Mouse (Mus musculus) heart, embryonic 16.5 days (tissue): ENCODE results near the gene Ldhal6b. TPM values are rescaled to one million over a fixed set of nuclear protein-coding genes. Genes with fewer than 3 reads are reported as not detected.
"Not testable (repeated sequence)": the region's sequence is repeated elsewhere in the genome, so short reads cannot be mapped to it uniquely, and the experiment has no call there.

Source experiments
- ATAC-seq: fragments of 200-750 bp; cut with Nextera tagmentation; replicated peaks from 2 replicates; pipeline ENCODE4 v1.8.0; 2017; ENCODE audit warnings: moderate number of reproducible peaks; ENCODE audit not compliant: insufficient read depth, low FRiP score; ENCODE audit errors: extremely low read depth
- H3K27ac ChIP-seq: fragments of 300-500 bp; sonication (generic); 2 replicates; pipeline ENCODE4 v1.5.1; 2014; ENCODE audit warnings: mild to moderate bottlenecking, low read length, control low read depth, moderate library complexity
- H3K27me3 ChIP-seq: fragments of 300-500 bp; sonication (generic); 2 replicates; pipeline ENCODE4 v1.6.1; 2014; ENCODE audit warnings: low read length, mixed read lengths; ENCODE audit not compliant: control insufficient read depth, insufficient read depth
- H3K36me3 ChIP-seq: fragments of 300-500 bp; sonication (generic); 2 replicates; pipeline ENCODE4 v1.6.1; 2014; ENCODE audit not compliant: control insufficient read depth, insufficient read depth
- H3K4me1 ChIP-seq: fragments of 300-500 bp; sonication (generic); 2 replicates; pipeline ENCODE4 v1.6.1; 2014; ENCODE audit warnings: low read length, mixed read lengths; ENCODE audit not compliant: control insufficient read depth, insufficient read depth
- H3K4me2 ChIP-seq: fragments of 300-500 bp; sonication (generic); 2 replicates; pipeline ENCODE4 v1.6.1; 2014; ENCODE audit warnings: low read depth, mild to moderate bottlenecking, control low read depth, low read length
- H3K4me3 ChIP-seq: fragments of 300-500 bp; sonication (generic); 2 replicates; pipeline ENCODE4 v1.5.1; 2014; ENCODE audit warnings: mild to moderate bottlenecking, control low read depth, low read length
- H3K9ac ChIP-seq: fragments of 300-500 bp; sonication (generic); 2 replicates; pipeline ENCODE4 v1.6.1; 2014; ENCODE audit warnings: low read length, control low read depth
- H3K9me3 ChIP-seq: fragments of 300-500 bp; sonication (generic); replicated peaks from 2 replicates; pipeline ENCODE4 v1.6.1; 2016; ENCODE audit warnings: low read length; ENCODE audit not compliant: control insufficient read depth
- WGBS: fragments of 180-500 bp; shearing (Covaris S2); extraction: QIAGEN DNeasy Blood & Tissue Kit; methylation state at CpG from one replicate; pipeline ENCODE4 v1.1.7; 2014; 5-methylcytosine and 5-hydroxymethylcytosine counted together
- polyA plus RNA-seq: library from polyadenylated mRNA; unstranded; fragments of >200 nt; fragmentation: Nextera tagmentation; extraction: Ambion mirVana; gene quantifications from 2 replicates; pipeline ENCODE4 v1.2.1, GENCODE M21; 2015

Ldhal6b gene
- not detected in 2 replicates for polyA plus RNA-seq

- no peak within 1 kb of the TSS for H3K4me2 ChIP-seq
- H3K9me3 ChIP-seq, result no peaks in the 10 kb centered on the region
- peaks cover 14% of the 10 kb centered on the region for H3K36me3 ChIP-seq
- no peak within 1 kb of the TSS for H3K4me3 ChIP-seq
- WGBS, result 90% methylated on average over 11 of the region's 11 CpGs
- ATAC-seq, result no peak
- no peak within 1 kb of the TSS for H3K27ac ChIP-seq
- H3K4me1 ChIP-seq, result no peaks in the 10 kb centered on the region
- no peak within 1 kb of the TSS for H3K9ac ChIP-seq
- no peaks in the 10 kb centered on the region for H3K27me3 ChIP-seq
Observed at GRCm38 (mm10) chr17:5418545-5418944, at the start of gene Ldhal6b. Gene Ldhal6b (minus strand): TSS chr17:5418767.

GRCm38 (mm10) chr17:5467177-5467576, 48.6 kb upstream of the Ldhal6b start:
- Histone ChIP-seq H3K4me3 (no peak overlapping the region), H3K4me1 (no peaks in the 10 kb centered on the region), H3K27me3 (no peaks in the 10 kb centered on the region), H3K9ac (no peak overlapping the region), H3K36me3 (no peaks in the 10 kb centered on the region), H3K9me3 (no peaks in the 10 kb centered on the region), H3K27ac (no peak overlapping the region), H3K4me2 (no peak overlapping the region)
- ATAC-seq, result no peak
- WGBS, result 31% methylated on average over 4 of the region's 4 CpGs

- Histone ChIP-seq H3K36me3 (no peaks in the 10 kb centered on the region), H3K9me3 (no peaks in the 10 kb centered on the region), H3K4me3 (no peak overlapping the region), H3K4me2 (no peak overlapping the region), H3K27me3 (no peaks in the 10 kb centered on the region), H3K9ac (no peak overlapping the region), H3K27ac (no peak overlapping the region), H3K4me1 (no peaks in the 10 kb centered on the region)
- WGBS, result 79% methylated on average over 8 of the region's 8 CpGs
- no peak for ATAC-seq
Observed at GRCm38 (mm10) chr17:5466736-5467135, 48.2 kb upstream of the Ldhal6b start.

- H3K9ac ChIP-seq, result no peak overlapping the region
- no peaks in the 10 kb centered on the region for H3K9me3 ChIP-seq
- no peak overlapping the region for H3K27ac ChIP-seq
- no peak overlapping the region for H3K4me2 ChIP-seq
- no peaks in the 10 kb centered on the region for H3K4me1 ChIP-seq
- no peak for ATAC-seq
- H3K4me3 ChIP-seq, result no peak overlapping the region
- WGBS, result 84% methylated on average over 2 of the region's 2 CpGs
- H3K36me3 ChIP-seq, result no peaks in the 10 kb centered on the region
- H3K27me3 ChIP-seq, result no peaks in the 10 kb centered on the region
Observed at GRCm38 (mm10) chr17:5463912-5464311, 45.3 kb upstream of the Ldhal6b start.

- H3K27ac ChIP-seq, result no peak overlapping the region
Observed at GRCm38 (mm10) chr17:5453657-5454056, 35.1 kb upstream of the Ldhal6b start.

GRCm38 (mm10) chr17:5443751-5444150, 25.2 kb upstream of the Ldhal6b start:
- 21% methylated on average over 5 of the region's 5 CpGs for WGBS
- Histone ChIP-seq H3K9ac (no peak overlapping the region), H3K27me3 (no peaks in the 10 kb centered on the region), H3K27ac (no peak overlapping the region), H3K4me1 (peaks cover 11% of the 10 kb centered on the region), H3K9me3 (no peaks in the 10 kb centered on the region), H3K4me3 (no peak overlapping the region), H3K4me2 (no peak overlapping the region), H3K36me3 (no peaks in the 10 kb centered on the region)
- ATAC-seq, result no peak

More at GRCm38 (mm10) chr17:5453657-5454056, 35.1 kb upstream of the Ldhal6b start:
- no peak overlapping the region for H3K4me2 ChIP-seq
- peaks cover 2% of the 10 kb centered on the region; the same call in 1 of the 2 replicates for H3K27me3 ChIP-seq
- 0 out of 2 replicates have a peak, but pooled peaks cover 4% of the 10 kb centered on the region for H3K4me1 ChIP-seq
- ATAC-seq, result no peak
- 57% methylated on average over 4 of the region's 4 CpGs for WGBS
- no peak overlapping the region for H3K4me3 ChIP-seq
- H3K9ac ChIP-seq, result no peak overlapping the region
- H3K36me3 ChIP-seq, result no peaks in the 10 kb centered on the region
- no peaks in the 10 kb centered on the region for H3K9me3 ChIP-seq

- Histone ChIP-seq H3K4me3 (no peak overlapping the region), H3K9ac (no peak overlapping the region), H3K27me3 (no peaks in the 10 kb centered on the region), H3K36me3 (no peaks in the 10 kb centered on the region), H3K27ac (no peak overlapping the region), H3K9me3 (no peaks in the 10 kb centered on the region), H3K4me2 (no peak overlapping the region), H3K4me1 (peaks cover 13% of the 10 kb centered on the region)
- ATAC-seq, result no peak
- 52% methylated on average over 3 of the region's 3 CpGs for WGBS
Observed at GRCm38 (mm10) chr17:5443260-5443659, 24.7 kb upstream of the Ldhal6b start.

- not testable (repeated sequence) for H3K9ac ChIP-seq, H3K9me3 ChIP-seq, H3K4me2 ChIP-seq, H3K27ac ChIP-seq, H3K27me3 ChIP-seq, H3K36me3 ChIP-seq, ATAC-seq, H3K4me3 ChIP-seq
- peaks cover 14% of the 10 kb centered on the region for H3K4me1 ChIP-seq
- 73% methylated on average over 5 of the region's 5 CpGs for WGBS
Observed at GRCm38 (mm10) chr17:5442403-5442802, 23.8 kb upstream of the Ldhal6b start.

GRCm38 (mm10) chr17:5440159-5440971, 21.8 kb upstream of the Ldhal6b start, which contains the start of gene Tmem242:
Gene Tmem242 (minus strand): TSS chr17:5440259.
- no peaks in the 10 kb centered on the region for H3K9me3 ChIP-seq
- peak; percentile 87 for ATAC-seq
- H3K9ac ChIP-seq, result peak within 1 kb of the TSS; percentile 86
- H3K27me3 ChIP-seq, result no peaks in the 10 kb centered on the region
- H3K4me2 ChIP-seq, result peak within 1 kb of the TSS; percentile 85
- peak within 1 kb of the TSS; percentile 63 for H3K4me3 ChIP-seq
- H3K27ac ChIP-seq, result peak within 1 kb of the TSS; percentile 67
- peaks cover 14% of the 10 kb centered on the region for H3K4me1 ChIP-seq
- under 1% methylated on average over 27 of the region's 27 CpGs for WGBS
- peaks cover 3% of the 10 kb centered on the region; the same call in 1 of the 2 replicates for H3K36me3 ChIP-seq
